Mouse (Mus musculus): ENCODE measurements around the gene Gas2.

Gene Gas2

GRCm38 (mm10) chr7:51880121-51880520 is 18.3 kb downstream of the Gas2 start:
- no peak for DNase-seq (ENCODE audit: low read depth)

GRCm38 (mm10) chr7:51885345-51885744 is 23.5 kb downstream of the Gas2 start:
- no peak for DNase-seq (ENCODE audit: low read depth)

- no peak for DNase-seq (ENCODE audit: low read depth)
Observed at GRCm38 (mm10) chr7:51887678-51888567, 26.1 kb downstream of the Gas2 start.

- DNase-seq (ENCODE audit: low read depth): no peak
Observed at GRCm38 (mm10) chr7:51889601-51890000, 27.8 kb downstream of the Gas2 start.

GRCm38 (mm10) chr7:51892224-51892965 is 30.6 kb downstream of the Gas2 start:
- no peak for DNase-seq (ENCODE audit: low read depth)

GRCm38 (mm10) chr7:51893008-51893407 is 31.2 kb downstream of the Gas2 start:
- DNase-seq (ENCODE audit: low read depth): no peak

GRCm38 (mm10) chr7:51894133-51894801 is 32.5 kb downstream of the Gas2 start:
- no peak for DNase-seq (ENCODE audit: low read depth)

- no peak for DNase-seq (ENCODE audit: low read depth)
Observed at GRCm38 (mm10) chr7:51894939-51895338, 33.1 kb downstream of the Gas2 start.

GRCm38 (mm10) chr7:51899066-51899465 is 37.3 kb downstream of the Gas2 start:
- DNase-seq (ENCODE audit: low read depth): no peak

GRCm38 (mm10) chr7:51913292-51914050 is 51.7 kb downstream of the Gas2 start:
- no peak for DNase-seq (ENCODE audit: low read depth)

GRCm38 (mm10) chr7:51914132-51914531 is 52.3 kb downstream of the Gas2 start:
- no peak for DNase-seq (ENCODE audit: low read depth)

- no peak for DNase-seq (ENCODE audit: low read depth)
Observed at GRCm38 (mm10) chr7:51928761-51929519, 67.1 kb downstream of the Gas2 start.

- no peak for DNase-seq (ENCODE audit: low read depth)
Observed at GRCm38 (mm10) chr7:51931217-51931616, 69.4 kb downstream of the Gas2 start.

GRCm38 (mm10) chr7:51937337-51937736 is 75.5 kb downstream of the Gas2 start:
- no peak for DNase-seq (ENCODE audit: low read depth)

- DNase-seq (ENCODE audit: low read depth): no peak
Observed at GRCm38 (mm10) chr7:51940461-51940860, 78.6 kb downstream of the Gas2 start.

- no peak for DNase-seq (ENCODE audit: low read depth)
Observed at GRCm38 (mm10) chr7:51955424-51956041, 93.7 kb downstream of the Gas2 start.

GRCm38 (mm10) chr7:51957766-51958165 is 96.0 kb downstream of the Gas2 start:
- no peak for DNase-seq (ENCODE audit: low read depth)

GRCm38 (mm10) chr7:51960698-51961374 is 99.0 kb downstream of the Gas2 start:
- DNase-seq (ENCODE audit: low read depth): no peak

- no peak for DNase-seq (ENCODE audit: low read depth)
Observed at GRCm38 (mm10) chr7:51962219-51962952, 100.6 kb downstream of the Gas2 start.

All from c-Kit-positive CD71-negative TER-119-negative erythroid progenitor cells, embryonic 14.5 days (primary cell).